Mouse (Mus musculus) lung, postnatal 25 days (tissue): ENCODE data around the gene Zbtb7a.
A peak's percentile ranks its signal among the peaks of the same experiment; 100 is the strongest.
"Not testable (repeated sequence)": the region's sequence is repeated elsewhere in the genome, so short reads cannot be mapped to it uniquely, and the experiment has no call there.

Experiments used
- DNase-seq: peaks from one replicate; pipeline ENCODE4 v3.0.0; 2022; ENCODE audit warnings: low spot score

The Zbtb7a gene

DNA sequence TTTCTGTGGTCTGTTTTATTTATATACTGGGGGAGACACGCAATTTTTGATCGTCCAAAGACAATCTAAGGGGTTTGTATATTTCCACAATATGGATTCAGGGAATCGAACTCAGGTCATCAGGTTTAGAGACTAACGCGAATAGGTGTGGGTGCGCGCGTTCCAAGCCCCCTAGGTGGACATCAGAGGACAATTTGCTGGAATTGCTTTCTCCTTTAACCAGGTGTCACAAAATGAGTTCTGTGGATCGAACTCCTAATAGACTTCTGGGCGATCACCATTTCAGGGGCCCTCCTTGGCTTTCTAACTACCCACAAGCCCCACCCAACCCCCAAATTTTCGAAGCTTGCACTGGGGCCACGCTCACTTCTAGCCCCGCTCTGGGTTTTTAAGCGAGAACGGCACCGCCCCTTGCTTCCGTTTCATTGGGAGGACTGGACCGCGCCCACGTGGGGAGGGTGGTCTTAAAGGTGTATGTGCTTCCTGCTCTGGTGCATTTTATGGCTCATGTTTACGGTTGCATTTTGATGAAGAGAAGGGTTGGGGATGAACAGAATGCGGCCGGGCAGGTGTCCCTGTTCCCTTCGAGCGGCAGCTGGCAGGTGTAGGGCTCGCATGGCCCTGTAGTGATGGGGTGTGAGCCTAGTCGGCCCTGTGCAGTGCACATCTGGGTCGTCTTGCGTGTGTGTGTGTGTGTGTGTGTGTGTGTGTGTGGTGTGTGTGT, 33.7 kb downstream of the Zbtb7a start:
- DNase-seq, result peak; percentile 92

DNA sequence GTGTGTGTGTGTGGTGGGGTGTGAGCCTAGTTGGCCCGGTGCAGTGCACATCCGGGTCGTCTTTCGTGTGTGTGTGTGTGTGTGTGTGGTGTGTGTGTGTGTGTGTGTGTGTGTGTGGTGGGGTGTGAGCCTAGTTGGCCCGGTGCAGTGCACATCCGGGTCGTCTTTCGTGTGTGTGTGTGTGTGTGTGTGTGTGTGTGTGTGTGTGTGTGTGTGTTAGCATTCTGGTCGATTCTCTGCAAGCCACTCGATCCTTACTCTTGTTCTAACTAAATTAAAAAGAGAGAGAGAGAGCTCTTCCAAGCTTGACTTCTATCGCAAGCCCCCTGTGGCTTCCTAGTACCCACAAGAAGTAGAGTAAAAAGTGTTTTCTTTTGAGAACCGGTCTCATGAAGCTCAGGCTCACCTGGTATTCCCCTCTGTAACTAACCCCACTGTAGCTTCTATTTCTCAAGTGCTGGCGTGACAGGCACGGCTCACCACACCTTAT, 34.4 kb downstream of the Zbtb7a start:
- DNase-seq, result not testable (repeated sequence)

DNA sequence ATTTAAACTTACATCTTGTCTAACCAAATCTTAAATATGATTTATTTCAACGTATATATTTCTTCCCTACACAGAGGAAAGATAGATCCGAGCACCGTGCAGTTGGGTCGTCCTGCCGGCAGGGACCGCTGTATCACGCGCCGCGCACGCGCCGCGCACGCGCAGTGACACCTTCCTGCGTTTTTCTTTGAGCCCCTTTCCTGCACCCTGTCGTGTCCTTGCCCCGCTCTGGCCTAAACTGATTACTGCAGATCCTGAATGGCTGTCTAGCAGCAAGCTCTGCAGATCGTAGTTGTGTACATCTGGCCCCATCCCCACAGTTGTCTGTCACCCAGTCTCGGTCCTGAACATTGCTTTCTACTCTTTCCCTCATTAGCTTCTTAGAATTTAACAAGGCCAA, 38.1 kb downstream of the Zbtb7a start:
- DNase-seq, result peak; percentile 78

DNA sequence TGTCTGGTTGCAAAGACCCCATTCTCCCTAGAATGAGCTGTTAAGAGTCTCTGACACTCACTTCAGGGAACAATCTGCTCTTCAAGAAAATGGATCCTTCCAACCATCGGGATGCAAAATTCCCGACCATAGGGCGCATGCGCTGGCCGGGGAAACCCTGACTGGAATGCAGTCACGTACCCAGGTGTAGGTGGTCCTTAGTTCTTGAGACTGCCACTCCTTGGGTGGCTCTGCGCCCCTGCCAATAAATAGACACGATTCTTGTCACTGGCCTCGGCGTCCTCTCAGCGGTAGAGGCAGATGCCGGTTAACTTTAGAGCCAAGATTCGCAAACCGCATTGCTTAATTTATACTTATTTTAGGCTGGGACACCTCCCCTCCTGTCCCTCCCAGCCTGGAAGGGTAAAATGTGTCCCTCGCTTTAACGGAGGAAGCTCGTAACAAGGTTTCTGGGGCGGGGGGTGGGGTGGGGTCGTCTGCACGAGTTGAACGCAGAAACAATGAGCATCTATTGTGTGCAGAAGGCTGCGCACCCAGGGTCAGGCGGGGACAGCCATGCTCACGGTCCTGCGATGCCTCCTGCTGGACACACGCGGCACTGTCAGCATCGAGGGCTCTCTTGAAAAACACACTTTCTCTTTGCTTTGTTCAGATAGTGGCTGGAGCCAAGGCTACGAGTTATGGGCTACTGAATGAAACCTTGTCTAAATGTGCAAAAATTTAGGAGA, 39.8 kb downstream of the Zbtb7a start:
- DNase-seq, result peak; percentile 91

DNA sequence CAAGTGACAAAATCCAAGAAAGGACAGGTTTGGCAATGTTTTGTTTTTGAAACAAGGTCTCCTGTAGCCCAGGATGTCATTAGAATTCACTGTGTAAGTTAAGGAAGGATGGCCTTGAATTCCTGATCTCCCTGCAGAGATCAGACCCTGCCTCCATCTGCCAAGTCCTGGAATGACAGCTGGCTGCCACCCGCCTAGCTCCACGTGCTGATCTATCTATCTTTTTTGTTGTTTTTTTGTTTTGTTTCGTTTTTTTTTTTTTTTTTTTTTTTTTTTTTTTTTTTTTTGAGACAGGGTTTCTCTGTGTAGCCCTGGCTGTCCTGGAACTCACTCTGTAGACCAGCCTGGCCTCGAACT, 40.3 kb downstream of the Zbtb7a start:
- not testable (repeated sequence) for DNase-seq

DNA sequence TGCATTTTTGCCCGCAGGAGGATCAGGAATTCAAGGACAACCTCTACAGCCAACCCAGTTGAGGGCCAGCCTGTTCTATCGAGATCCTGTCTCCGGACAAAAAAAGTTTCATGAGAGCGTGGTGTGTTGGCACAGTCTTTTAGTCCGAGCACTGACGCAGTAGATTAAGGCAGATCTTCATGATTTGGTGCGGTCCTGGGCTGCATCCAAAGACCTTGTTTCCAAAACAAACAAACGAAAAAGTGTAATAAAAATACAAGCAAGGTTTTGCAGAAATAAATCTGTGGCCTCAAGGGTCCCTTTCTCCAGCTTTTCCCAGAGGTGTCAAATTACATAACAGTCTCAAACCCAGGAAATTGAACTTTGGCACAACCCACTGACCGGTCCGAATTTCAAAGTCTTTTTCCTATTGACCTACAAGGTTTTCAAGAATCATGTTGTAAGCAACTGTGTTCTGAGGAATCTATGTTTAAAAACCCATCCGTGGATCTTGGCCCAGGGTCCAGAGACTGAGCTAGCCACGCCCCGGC, 41.0 kb downstream of the Zbtb7a start:
- no peak for DNase-seq

DNA sequence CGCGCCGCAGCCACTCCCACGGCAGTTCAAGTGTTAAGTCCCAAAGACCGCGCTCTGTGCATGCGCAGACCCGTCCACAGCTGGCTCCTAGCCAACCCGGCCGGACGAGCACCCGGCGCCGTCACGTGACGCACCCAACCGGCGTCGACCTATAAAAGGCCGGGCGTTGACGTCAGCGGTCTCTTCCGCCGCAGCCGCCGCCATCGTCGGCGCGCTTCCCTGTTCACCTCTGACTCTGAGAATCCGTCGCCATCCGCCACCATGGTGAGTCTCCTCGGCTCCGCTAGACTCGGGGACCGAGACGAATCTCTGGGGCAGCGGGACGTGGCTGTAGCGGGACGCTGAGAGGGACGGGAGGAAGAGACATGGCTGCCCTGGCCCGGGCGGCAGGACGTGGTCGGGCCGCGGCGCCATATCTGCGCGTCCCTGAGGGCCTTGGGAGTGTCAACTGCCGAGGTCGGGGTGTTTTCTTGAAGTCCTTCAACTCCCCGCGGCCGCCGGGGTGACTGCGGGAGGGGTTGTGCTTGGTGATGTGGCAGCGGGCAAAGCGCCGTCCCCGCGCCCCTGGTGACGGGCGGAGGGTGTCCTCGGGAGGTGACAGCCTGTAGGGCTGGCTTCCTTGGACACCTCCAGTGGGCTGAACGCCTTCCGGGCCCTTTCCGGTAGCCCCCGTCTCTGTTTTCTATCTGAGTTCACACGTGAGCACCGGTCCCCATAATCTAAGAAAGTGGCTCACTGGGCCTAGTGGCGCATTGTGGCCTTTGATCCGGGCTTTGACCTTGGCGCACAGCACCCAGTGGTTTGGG, 41.6 kb downstream of the Zbtb7a start, which contains the start of gene Eef2:
Gene Eef2 (plus strand): TSS at position 166 of the 806 bp plus-strand sequence.
- peak; percentile 98 for DNase-seq

DNA sequence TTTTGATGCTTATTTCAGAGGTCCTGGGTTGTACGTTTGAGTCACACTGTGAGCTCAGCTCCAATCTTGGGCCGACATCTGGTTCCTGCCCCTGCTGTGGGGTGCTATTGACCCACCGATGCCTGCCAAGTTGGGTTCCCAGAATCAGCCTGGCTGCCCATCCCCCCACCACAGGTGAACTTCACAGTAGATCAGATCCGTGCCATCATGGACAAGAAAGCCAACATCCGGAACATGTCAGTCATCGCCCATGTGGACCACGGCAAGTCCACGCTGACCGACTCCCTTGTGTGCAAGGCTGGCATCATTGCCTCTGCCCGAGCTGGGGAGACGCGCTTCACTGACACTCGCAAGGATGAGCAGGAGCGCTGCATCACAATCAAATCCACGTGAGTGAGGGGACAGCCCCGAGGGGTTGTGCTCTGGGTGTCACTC, 42.5 kb downstream of the Zbtb7a start:
- no peak for DNase-seq

DNA sequence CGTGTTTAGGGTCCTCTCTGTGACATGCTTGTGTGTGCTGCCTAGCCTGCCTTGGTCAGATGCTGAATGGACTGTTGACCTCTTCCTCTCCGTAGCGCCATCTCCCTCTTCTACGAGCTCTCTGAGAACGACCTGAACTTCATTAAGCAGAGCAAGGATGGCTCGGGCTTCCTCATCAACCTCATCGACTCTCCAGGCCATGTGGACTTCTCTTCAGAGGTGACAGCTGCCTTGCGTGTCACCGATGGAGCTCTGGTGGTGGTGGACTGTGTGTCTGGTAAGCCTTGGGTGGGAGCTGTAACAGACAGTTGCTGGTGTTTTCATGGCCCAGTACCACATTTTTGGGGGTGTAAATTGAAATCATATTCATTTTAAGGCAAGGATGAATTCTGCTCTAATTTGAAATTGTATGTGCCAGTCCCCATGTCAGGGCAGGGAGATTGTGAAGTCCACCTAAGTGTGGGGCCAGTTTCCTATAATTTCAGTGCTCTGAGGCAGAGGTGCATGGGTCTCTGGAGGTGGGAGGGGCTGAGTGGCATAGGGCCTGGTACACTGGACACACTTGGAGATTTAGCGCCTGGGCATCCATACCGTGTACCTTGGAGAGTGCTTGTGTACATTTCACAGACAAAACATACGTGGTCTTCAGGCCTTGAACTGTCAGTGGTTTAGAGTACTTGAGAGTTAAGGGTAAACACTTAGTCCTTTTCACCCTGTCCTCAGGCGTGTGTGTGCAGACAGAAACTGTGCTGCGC, 43.1 kb downstream of the Zbtb7a start:
- no peak for DNase-seq

DNA sequence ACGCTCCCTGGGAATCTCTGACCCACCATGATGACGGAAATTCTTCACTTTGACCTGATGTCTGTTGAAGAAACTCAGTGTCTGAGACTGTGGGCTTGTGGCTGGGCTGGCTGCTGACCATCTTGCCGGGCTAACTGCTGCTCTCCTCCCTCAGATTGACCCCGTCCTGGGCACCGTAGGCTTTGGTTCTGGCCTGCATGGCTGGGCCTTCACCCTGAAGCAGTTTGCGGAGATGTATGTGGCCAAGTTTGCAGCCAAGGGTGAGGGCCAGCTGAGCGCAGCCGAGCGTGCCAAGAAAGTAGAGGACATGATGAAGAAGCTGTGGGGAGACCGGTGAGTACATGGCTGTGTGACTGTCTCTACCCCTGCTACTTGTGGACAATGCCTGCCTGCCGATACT, 43.9 kb downstream of the Zbtb7a start:
- no peak for DNase-seq

DNA sequence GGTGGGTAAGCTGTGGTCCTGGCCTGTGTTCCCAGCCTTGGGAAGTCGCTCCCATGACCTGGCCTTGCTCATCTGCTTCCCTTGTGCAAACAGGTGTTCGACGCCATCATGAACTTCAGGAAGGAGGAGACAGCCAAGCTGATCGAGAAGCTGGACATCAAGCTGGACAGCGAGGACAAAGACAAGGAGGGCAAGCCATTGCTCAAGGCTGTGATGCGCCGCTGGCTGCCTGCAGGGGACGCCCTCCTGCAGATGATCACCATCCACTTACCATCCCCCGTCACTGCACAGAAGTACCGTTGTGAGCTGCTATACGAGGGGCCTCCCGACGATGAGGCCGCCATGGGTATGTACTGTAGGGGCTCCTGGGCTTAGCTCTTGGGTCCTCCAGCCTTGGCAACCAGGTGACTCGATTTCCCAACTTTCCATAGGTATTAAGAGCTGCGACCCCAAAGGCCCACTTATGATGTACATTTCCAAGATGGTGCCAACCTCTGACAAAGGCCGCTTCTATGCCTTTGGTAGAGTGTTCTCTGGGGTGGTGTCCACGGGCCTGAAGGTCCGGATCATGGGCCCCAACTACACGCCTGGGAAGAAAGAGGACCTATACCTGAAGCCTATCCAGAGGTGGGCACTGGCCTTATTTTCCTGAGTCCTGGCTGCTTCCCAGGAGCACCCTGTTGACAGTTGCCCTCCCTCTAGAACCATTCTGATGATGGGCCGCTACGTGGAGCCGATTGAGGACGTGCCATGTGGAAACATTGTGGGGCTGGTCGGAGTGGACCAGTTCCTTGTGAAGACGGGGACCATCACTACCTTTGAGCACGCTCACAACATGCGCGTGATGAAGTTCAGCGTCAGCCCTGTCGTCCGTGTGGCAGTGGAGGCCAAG, 44.7 kb downstream of the Zbtb7a start:
- DNase-seq, result no peak

DNA sequence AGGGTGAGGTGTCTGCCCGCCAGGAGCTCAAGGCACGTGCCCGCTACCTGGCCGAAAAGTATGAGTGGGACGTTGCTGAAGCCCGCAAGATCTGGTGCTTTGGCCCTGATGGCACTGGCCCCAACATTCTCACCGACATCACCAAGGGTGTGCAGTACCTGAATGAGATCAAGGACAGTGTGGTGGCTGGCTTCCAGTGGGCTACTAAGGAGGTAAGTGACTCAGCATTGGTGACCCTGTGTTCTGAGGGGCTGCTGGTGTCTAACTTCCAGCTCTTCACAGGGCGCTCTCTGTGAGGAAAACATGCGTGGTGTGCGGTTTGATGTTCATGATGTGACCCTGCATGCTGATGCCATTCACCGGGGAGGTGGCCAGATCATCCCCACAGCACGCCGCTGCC, 45.9 kb downstream of the Zbtb7a start:
- no peak for DNase-seq

DNA sequence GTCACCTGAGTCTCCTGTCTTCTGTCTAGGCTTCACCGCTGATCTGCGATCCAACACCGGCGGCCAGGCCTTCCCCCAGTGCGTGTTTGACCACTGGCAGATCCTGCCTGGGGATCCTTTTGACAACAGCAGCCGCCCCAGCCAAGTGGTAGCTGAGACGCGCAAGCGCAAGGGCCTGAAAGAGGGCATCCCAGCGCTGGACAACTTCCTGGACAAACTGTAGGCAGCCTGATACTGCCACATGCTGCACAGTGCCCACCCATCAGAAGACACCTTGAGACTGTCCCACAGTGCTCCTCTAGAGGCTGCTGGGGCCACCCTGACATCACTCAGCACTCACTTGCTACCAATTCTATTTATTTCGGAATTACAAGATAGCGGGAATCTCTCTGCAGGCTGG, 46.8 kb downstream of the Zbtb7a start:
- DNase-seq, result not testable (repeated sequence)

DNA sequence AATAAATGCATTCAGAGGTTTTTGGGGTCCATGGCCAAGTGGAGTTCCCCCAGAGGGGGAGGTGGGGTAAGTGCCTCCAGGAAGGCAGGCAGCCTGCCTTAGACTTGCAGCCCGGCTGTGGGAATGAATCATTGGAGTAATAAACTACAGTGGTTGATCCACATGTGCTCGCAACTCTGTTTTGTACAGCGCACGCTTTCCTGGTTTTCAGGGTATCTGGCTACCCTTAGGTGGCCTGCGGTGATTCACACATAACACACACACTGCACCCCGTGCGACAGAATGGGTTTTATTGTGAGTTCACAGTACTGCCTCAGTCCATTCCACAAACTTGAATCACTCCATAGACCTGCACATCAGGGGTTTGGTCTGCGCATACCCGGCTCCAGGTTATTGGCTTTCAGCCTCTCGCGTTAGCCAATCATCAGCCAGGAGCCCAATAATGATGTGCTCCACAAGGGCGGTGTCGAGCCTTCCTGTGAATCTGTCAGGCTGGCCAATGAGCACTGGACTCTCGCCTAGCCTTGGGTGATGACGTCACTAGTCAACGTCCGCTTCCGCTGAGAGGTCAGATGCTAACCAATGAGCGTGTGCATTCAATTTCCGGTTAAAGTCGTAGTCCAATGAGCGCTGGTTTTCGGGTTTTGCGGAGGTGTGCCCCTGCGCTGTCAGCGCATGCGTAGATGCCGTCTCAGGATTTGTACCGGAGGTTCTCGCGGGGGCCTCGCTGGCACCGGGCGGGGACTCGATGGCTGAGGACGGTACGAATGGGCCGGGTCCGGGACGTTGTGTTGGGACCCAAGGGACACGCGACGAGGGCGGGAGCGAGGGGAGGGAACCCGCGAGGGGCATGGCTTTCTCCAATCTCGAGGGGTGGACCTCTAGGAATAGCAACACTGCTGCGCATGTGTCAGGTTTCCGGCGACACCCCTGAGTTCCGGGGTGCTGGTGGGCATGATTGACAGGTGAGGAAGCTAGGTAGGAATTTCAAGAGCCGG, 47.6 kb downstream of the Zbtb7a start, which contains the start of gene Dapk3:
Gene Dapk3 (plus strand): TSS at position 670 of the 998 bp plus-strand sequence.
- DNase-seq, result peak; percentile 98

DNA sequence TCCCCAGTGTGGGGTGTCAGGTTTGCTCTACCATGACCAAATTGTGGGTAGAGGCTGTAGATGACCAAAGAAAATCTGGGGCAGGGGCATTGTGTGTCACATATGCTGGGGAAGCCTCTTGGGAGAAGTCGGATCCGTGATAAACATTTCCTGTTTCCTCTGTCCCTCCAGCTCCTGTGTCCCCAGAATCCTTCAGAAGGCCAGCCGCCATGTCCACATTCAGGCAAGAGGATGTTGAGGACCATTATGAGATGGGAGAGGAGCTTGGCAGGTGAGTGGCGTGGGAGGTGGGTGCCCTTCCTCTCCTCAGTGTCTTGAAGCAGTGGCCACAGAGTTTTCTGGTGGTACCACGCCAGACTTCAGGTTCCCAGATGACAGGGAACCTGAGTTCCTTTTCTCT, 48.8 kb downstream of the Zbtb7a start, which contains the start of gene 4930442H23Rik:
Gene 4930442H23Rik (minus strand): TSS at position 45 of the 400 bp plus-strand sequence.
- no peak for DNase-seq

DNA sequence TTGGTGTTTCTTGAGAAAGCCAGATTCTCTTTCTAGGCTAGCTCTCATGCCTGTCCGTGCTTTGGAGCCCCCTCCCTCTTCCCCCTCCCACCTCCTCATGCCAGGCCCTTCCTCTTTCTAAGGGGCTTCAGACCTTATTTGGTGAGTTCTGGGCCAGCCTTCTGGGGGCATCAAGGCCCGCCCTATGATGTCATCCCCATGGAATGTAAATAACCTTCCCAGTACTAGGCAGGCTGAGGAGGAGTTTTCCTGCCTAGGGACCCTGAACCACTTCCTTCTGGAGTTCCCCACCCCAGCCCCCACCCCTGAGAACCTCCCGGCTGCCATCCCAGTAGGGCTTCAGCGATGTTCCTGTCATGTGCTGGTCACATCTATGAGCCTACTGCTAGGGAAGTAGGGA, 49.7 kb downstream of the Zbtb7a start:
- DNase-seq, result peak; percentile 63

DNA sequence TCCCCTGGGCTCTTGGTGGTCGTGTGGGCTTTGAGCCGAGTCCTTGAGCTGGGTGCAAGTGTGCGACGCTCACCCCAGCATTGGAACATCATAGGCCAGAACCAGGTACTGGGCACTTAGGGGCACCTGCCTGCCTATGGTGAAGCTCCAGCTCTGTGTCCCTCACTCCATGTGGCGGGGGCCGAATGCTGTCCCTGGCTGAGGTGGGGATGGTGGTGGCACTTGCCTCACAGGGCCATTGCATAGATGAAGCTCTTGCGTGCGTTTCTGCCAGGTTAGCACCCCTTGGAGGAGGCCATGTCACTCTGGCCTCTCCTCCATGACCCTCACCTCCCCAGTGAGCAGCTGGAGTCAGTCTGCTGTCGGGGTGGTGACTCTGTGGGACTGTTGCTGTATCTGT, 52.1 kb downstream of the Zbtb7a start:
- DNase-seq, result no peak

DNA sequence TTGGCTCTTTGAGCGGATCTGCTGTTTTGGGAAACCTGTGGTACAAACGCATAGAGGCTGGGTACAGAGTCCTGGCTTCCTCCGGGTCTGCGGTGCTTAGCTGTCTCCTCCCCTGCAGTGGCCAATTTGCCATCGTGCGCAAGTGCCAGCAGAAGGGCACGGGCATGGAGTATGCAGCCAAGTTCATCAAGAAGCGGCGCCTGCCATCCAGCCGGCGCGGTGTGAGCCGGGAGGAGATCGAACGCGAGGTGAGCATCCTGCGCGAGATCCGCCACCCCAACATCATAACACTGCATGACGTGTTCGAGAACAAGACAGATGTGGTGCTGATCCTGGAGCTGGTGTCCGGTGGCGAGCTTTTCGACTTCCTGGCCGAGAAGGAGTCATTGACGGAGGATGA, 54.8 kb downstream of the Zbtb7a start:
- DNase-seq, result no peak
